Comparison of ENCODE assay signal across 28 mouse cellular contexts in the genomic region with DNA sequence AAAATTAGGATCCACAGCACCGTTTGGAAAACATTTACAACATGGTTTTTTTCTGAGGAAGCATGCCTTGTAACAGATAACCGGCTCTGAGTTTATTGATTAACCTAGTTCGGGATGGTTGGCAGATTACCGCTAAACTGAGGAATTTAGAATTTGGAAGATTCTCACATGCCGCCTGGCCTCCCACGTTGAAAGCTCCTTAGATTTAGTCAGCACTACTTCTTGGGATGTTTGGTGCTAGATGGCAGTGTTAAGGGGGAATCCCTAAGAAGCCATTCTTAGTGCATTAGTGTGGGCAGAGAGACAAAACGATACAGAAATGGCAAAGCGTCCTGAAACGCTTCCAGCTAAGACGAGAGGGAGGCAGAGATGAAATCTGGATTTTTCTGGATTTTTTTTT. TPM values are rescaled to one million over a fixed set of nuclear protein-coding genes. Genes with fewer than 3 reads are reported as not detected.
DNase-seq lines count a peak whose midpoint lies in the region; ATAC-seq and TF ChIP-seq lines count a peak whose summit lies in the region.
"Had no signal": no experiment of that assay in that cellular context is flagged by ENCODE, and none has a peak within 500 bp of the region (broad histone marks: within the 10 kb centered on the region; RNA-seq: fewer than 3 reads in every experiment).

No protein-coding gene starts in this region.

- H3K4me2 ChIP-seq in kidney, embryonic 14.5 days (replicated peaks; ENCODE audit: low read depth, low read length): no peak overlapping the region
- H3K4me2 ChIP-seq in liver, postnatal 0 days (ENCODE audit: low read depth, low read length): no peak overlapping the region
- H3K4me2 ChIP-seq: embryonic facial prominence, embryonic 13.5 days; hindbrain, embryonic 14.5 days; midbrain, embryonic 11.5 days had no signal

- no peak overlapping the region for H3K9ac ChIP-seq in kidney, embryonic 14.5 days (ENCODE audit: low read depth, low read length)
- no peak overlapping the region for H3K9ac ChIP-seq in liver, adult 2 months (ENCODE audit: low read depth, low read length)
- H3K9ac ChIP-seq in liver, postnatal 0 days (replicated peaks): no peak overlapping the region
- H3K9ac ChIP-seq: embryonic facial prominence, embryonic 13.5 days; hindbrain, embryonic 14.5 days had no signal

- no peaks in the 10 kb centered on the region for H3K9me3 ChIP-seq in kidney, embryonic 14.5 days (ENCODE audit: control insufficient read depth, low read length)
- H3K9me3 ChIP-seq in liver, postnatal 0 days (ENCODE audit: low read length): no peaks in the 10 kb centered on the region
- H3K9me3 ChIP-seq: embryonic facial prominence, embryonic 13.5 days; G1E; heart, embryonic 10.5 days had no signal

- no peak for TF ChIP-seq EP300 in liver, postnatal 0 days (IDR thresholded peaks at IDR 0.05; ENCODE audit: low read depth)

- TF ChIP-seq CTCF in liver, adult 2 months (IDR thresholded peaks at IDR 0.05; ENCODE audit: low read depth, low read length): no peak
- no peak for TF ChIP-seq CTCF in liver, postnatal 0 days (IDR thresholded peaks at IDR 0.05; ENCODE audit: low read depth)

- no peak for ATAC-seq in kidney, embryonic 14.5 days (ENCODE audit: low FRiP score, low TSS enrichment)
- ATAC-seq in liver, postnatal 0 days: no peak
- ATAC-seq: forebrain, embryonic 14.5 days; inflammation-experienced regulatory T-cells, adult 6 months had no signal

- no peak for TF ChIP-seq POLR2A in liver, adult 2 months (IDR thresholded peaks at IDR 0.05; ENCODE audit: extremely low read depth, insufficient read depth, low read length)

- peaks cover 7% of the 10 kb centered on the region for H3K27me3 ChIP-seq in kidney, embryonic 14.5 days (ENCODE audit: control insufficient read depth, insufficient read depth, low read length)
- H3K27me3 ChIP-seq in liver, adult 2 months (ENCODE audit: control insufficient read depth, insufficient read depth, low read length): no peaks in the 10 kb centered on the region
- peaks cover 7% of the 10 kb centered on the region; the same call in 1 of the 2 replicates for H3K27me3 ChIP-seq in liver, postnatal 0 days (ENCODE audit: insufficient read depth, low read length)
- H3K27me3 ChIP-seq: CH12.LX had no signal

- WGBS in kidney, embryonic 14.5 days: 78% methylated on average over 10 of the region's 10 CpGs
- 25% methylated on average over 10 of the region's 10 CpGs for WGBS in liver, adult 2 months
- WGBS in liver, postnatal 0 days (ENCODE audit: insufficient replicate concordance): 53% methylated on average over 10 of the region's 10 CpGs

- H3K4me1 ChIP-seq in kidney, embryonic 14.5 days (ENCODE audit: control insufficient read depth, insufficient read depth, low read length): peaks cover 9% of the 10 kb centered on the region
- H3K4me1 ChIP-seq in liver, adult 2 months (ENCODE audit: control insufficient read depth, insufficient read depth, low read length): peaks cover 11% of the 10 kb centered on the region
- peaks cover 9% of the 10 kb centered on the region for H3K4me1 ChIP-seq in liver, postnatal 0 days (ENCODE audit: insufficient read depth)

- H3K36me3 ChIP-seq in kidney, embryonic 14.5 days (ENCODE audit: control insufficient read depth, insufficient read depth, low read length): no peaks in the 10 kb centered on the region
- H3K36me3 ChIP-seq in liver, adult 2 months (ENCODE audit: control insufficient read depth, insufficient read depth, low read length): no peaks in the 10 kb centered on the region
- no peaks in the 10 kb centered on the region for H3K36me3 ChIP-seq in liver, postnatal 0 days (replicated peaks; ENCODE audit: insufficient read depth, low read length)
- H3K36me3 ChIP-seq: embryonic facial prominence, embryonic 13.5 days; G1E; heart, embryonic 10.5 days had no signal

- H3K4me3 ChIP-seq in kidney, embryonic 14.5 days (ENCODE audit: low read length): no peak overlapping the region
- no peak overlapping the region for H3K4me3 ChIP-seq in liver, adult 2 months (ENCODE audit: insufficient read depth, low read depth, low read length)
- no peak overlapping the region for H3K4me3 ChIP-seq in liver, postnatal 0 days (ENCODE audit: low read depth, low read length)
- H3K4me3 ChIP-seq: embryonic facial prominence, embryonic 13.5 days; erythroblast, embryonic 14.5 days; heart, embryonic 10.5 days; left cerebral cortex, adult 2 months had no signal

- H3K27ac ChIP-seq in kidney, embryonic 14.5 days (ENCODE audit: low read depth, low read length): no peak overlapping the region
- no peak overlapping the region for H3K27ac ChIP-seq in liver, adult 2 months (replicated peaks; ENCODE audit: insufficient read depth, low read depth, low read length)
- H3K27ac ChIP-seq in liver, postnatal 0 days (ENCODE audit: low read depth): no peak overlapping the region
- H3K27ac ChIP-seq: embryonic facial prominence, embryonic 13.5 days; hindbrain, embryonic 14.5 days; left cerebral cortex, adult 2 months; stomach, postnatal 0 days had no signal

- H3K79me2 ChIP-seq in liver, adult 2 months (ENCODE audit: control insufficient read depth, insufficient read depth, low read length): 0 out of 2 replicates have a peak, but pooled peaks cover 2% of the 10 kb centered on the region

- peak; percentile 73 for DNase-seq in kidney, adult 11 months
- DNase-seq in liver, adult 2 months (ENCODE audit: extremely low read depth, low read depth, low spot score): peak; percentile 65
- no peak for DNase-seq in liver, postnatal 0 days
- DNase-seq in kidney, postnatal 14 days: peak; percentile 55
- no peak for DNase-seq in cerebellum, adult 18-20 months
- DNase-seq in cerebellum, postnatal 36 days: no peak
- DNase-seq: adrenal gland, adult 2 months; B cell, adult 2 months; cerebellum, adult 2 months; cerebellum, postnatal 25 days; embryo, embryonic 11 days; gastrocnemius, postnatal 36 days; heart, postnatal 4 days; layer of hippocampus, adult 9-11 months; lung, postnatal 14 days had no signal

RNA-seq across cellular contexts. Expression of a gene that starts 8.1 kb away (rescaled TPM):
- polyA plus RNA-seq in kidney, embryonic 14.5 days (2014; fragmentation: Nextera tagmentation; extraction: Ambion mirVana): 1.6 and 1.7 TPM in 2 replicates
- 2.9 and 4.0 TPM in 2 replicates for total RNA-seq in liver, adult 2 months (2014; rRNA removed)
- 2.6 and 3.3 TPM in 2 replicates for polyA plus RNA-seq in liver, adult 2 months (2012; rRNA removed)
- polyA plus RNA-seq in liver, postnatal 0 days (2015; fragmentation: Nextera tagmentation; extraction: Ambion mirVana): 0.31 and 0.33 TPM in 2 replicates
- total RNA-seq: megakaryocyte progenitor cell, adult 5-6 weeks had no signal
- polyA plus RNA-seq: erythroblast, embryonic 14.5 days; G1E; inflammation-experienced regulatory T-cells, adult 6 months had no signal

Comparison
In these comparisons a context has a peak if more than half of its experiments do, and no peak if none do; other contexts are left out.
1. DNase-seq: peak in kidney, adult 11 months (single experiment), liver, adult 2 months (single experiment) and kidney, postnatal 14 days (single experiment); none in liver, postnatal 0 days (single experiment), cerebellum, adult 18-20 months (0 of 2) and cerebellum, postnatal 36 days (0 of 2).